Mouse (Mus musculus) MEL (cell line): ENCODE data around the gene Ddah1.

Experiments
- CTCF ChIP-seq, 3 experiments: IDR thresholded peaks in 2 of 3; conservative IDR thresholded peaks in 1 of 3; 2 replicates each; pipeline ENCODE4 v1.5.1; 2011 to 2012; ENCODE audit warnings: low read length in 3 of 3, low read depth in 2 of 3, mild to moderate bottlenecking in 2 of 3, improper control_type of control experiment in 1 of 3, inconsistent platforms in 1 of 3, mixed read lengths in 1 of 3, moderate library complexity in 1 of 3; ENCODE audit not compliant: control insufficient read depth in 1 of 3, insufficient read depth in 1 of 3, poor library complexity in 1 of 3, severe bottlenecking in 1 of 3
- MYB ChIP-seq: IDR thresholded peaks from 2 replicates; pipeline ENCODE4 v1.6.1; 2011; ENCODE audit warnings: mild to moderate bottlenecking, low read depth, low read length, improper control_type of control experiment
- POLR2A ChIP-seq, 2 experiments: IDR thresholded peaks; 2 replicates each; pipeline ENCODE4 v1.6.1; 2011 to 2012; ENCODE audit warnings: low read length in 2 of 2, mild to moderate bottlenecking in 2 of 2, control low read depth in 1 of 2, improper control_type of control experiment in 1 of 2, low read depth in 1 of 2, moderate library complexity in 1 of 2; ENCODE audit not compliant: control insufficient read depth in 1 of 2, insufficient read depth in 1 of 2, poor library complexity in 1 of 2
- USF2 ChIP-seq, 2 experiments: IDR thresholded peaks; 2 replicates each; pipeline ENCODE4 v1.6.1; 2011 to 2012; ENCODE audit warnings: improper control_type of control experiment in 2 of 2, low read length in 2 of 2, borderline replicate concordance in 1 of 2, inconsistent platforms in 1 of 2, low read depth in 1 of 2, mild to moderate bottlenecking in 1 of 2; ENCODE audit not compliant: insufficient read depth in 1 of 2

DNA sequence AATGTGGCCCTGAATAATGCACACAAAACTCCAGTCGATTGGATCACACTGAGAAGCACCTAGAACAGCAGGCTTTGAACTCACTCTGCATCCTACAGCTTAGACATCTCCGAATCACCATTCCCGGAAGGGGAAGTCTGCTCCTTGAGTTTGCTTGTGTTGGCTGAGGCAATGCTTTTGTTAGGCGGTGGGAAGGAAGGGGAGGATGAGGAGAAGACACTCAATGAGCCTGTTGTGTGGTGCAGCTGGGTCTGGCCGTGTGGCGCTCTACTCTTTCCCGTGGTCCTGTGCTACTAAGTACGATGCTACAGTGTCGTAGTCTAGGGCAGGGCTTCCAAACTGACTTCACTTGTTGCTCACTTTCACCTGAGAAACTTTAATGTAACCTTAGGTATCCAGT lies 28.8 kb downstream of the Ddah1 start:
- TF ChIP-seq POLR2A (IDR thresholded peaks at IDR 0.05; ENCODE audit: control insufficient read depth in 1 of 2, insufficient read depth in 1 of 2, low read depth in 1 of 2, low read length in 2 of 2, poor library complexity in 1 of 2), result no peak
- TF ChIP-seq CTCF (IDR thresholded peaks at IDR 0.05 in 2 of 3, conservative IDR thresholded peaks at IDR 0.05 in 1 of 3; ENCODE audit: control insufficient read depth in 1 of 3, insufficient read depth in 1 of 3, low read depth in 2 of 3, low read length in 3 of 3, poor library complexity in 1 of 3, severe bottlenecking in 1 of 3), result no peak
- no peak for TF ChIP-seq MYB
- TF ChIP-seq USF2 (IDR thresholded peaks at IDR 0.05; ENCODE audit: borderline replicate concordance in 1 of 2, insufficient read depth in 1 of 2, low read depth in 1 of 2, low read length in 2 of 2), result no peak
